Mouse (Mus musculus): ENCODE measurements around the gene Olfr924. TPM values are rescaled to one million over a fixed set of nuclear protein-coding genes. Genes with fewer than 3 reads are reported as not detected.
"Not testable (repeated sequence)": the region's sequence is repeated elsewhere in the genome, so short reads cannot be mapped to it uniquely, and the experiment has no call there.

Gene Olfr924
- polyA plus RNA-seq, 2 experiments: not detected

- ATAC-seq (ENCODE audit: insufficient read depth): no peak
- no peak overlapping the region for H3K4me2 ChIP-seq (ENCODE audit: low read depth)
Observed at GRCm38 (mm10) chr9:38833027-38833426, 11.2 kb upstream of the Olfr924 start.

GRCm38 (mm10) chr9:38854760-38855159, 10.5 kb downstream of the Olfr924 start, which contains the start of gene Olfr26:
Olfr26 (plus strand) TSS chr9:38855060.
- Histone ChIP-seq H3K4me1 (replicated peaks; ENCODE audit: control insufficient read depth in 2 of 2, insufficient read depth in 2 of 2, low read length in 1 of 2) (no peaks in the 10 kb centered on the region), H3K4me2 (ENCODE audit: low read depth) (no peak within 1 kb of the TSS), H3K9ac (replicated peaks) (no peak within 1 kb of the TSS), H3K27ac (no peak within 1 kb of the TSS), H3K36me3 (replicated peaks; ENCODE audit: control insufficient read depth, insufficient read depth, low read depth) (no peaks in the 10 kb centered on the region), H3K9me3 (ENCODE audit: control insufficient read depth, low read length) (no peaks in the 10 kb centered on the region), H3K4me3 (ENCODE audit: insufficient read depth in 1 of 2, low read depth in 2 of 2, low read length in 2 of 2) (no peak within 1 kb of the TSS), H3K27me3 (ENCODE audit: control insufficient read depth, insufficient read depth, low read length) (no peaks in the 10 kb centered on the region)
- TF ChIP-seq CTCF (IDR thresholded peaks at IDR 0.05; ENCODE audit: low read depth): no peak
- TF ChIP-seq EP300 (IDR thresholded peaks at IDR 0.05; ENCODE audit: low read depth): no peak
- DNase-seq (ENCODE audit: low read depth in 3 of 3, low spot score in 3 of 3) (no peak), ATAC-seq (ENCODE audit: insufficient read depth) (no peak)

More at GRCm38 (mm10) chr9:38833027-38833426, 11.2 kb upstream of the Olfr924 start:
- H3K4me3 ChIP-seq (ENCODE audit: insufficient read depth in 1 of 2, low read depth in 2 of 2, low read length in 2 of 2): no peak overlapping the region
- TF ChIP-seq EP300 (IDR thresholded peaks at IDR 0.05; ENCODE audit: low read depth) (no peak), CTCF (IDR thresholded peaks at IDR 0.05; ENCODE audit: low read depth) (no peak)
- 70% methylated on average over 2 of the region's 2 CpGs for WGBS (ENCODE audit: insufficient replicate concordance)
- H3K9ac ChIP-seq (replicated peaks): no peak overlapping the region
- H3K27ac ChIP-seq: no peak overlapping the region
- H3K4me1 ChIP-seq (replicated peaks; ENCODE audit: control insufficient read depth in 2 of 2, insufficient read depth in 2 of 2, low read length in 1 of 2): no peaks in the 10 kb centered on the region
- no peaks in the 10 kb centered on the region for H3K9me3 ChIP-seq (ENCODE audit: control insufficient read depth, low read length)
- no peaks in the 10 kb centered on the region for H3K36me3 ChIP-seq (replicated peaks; ENCODE audit: control insufficient read depth, insufficient read depth, low read depth)
- no peak for DNase-seq (ENCODE audit: low read depth in 3 of 3, low spot score in 3 of 3)
- no peaks in the 10 kb centered on the region for H3K27me3 ChIP-seq (ENCODE audit: control insufficient read depth, insufficient read depth, low read length)

GRCm38 (mm10) chr9:38874880-38875279, 30.6 kb downstream of the Olfr924 start:
- not testable (repeated sequence) for ATAC-seq (ENCODE audit: insufficient read depth); H3K27me3 ChIP-seq (ENCODE audit: control insufficient read depth, insufficient read depth, low read length); H3K4me3 ChIP-seq (ENCODE audit: insufficient read depth in 1 of 2, low read depth in 2 of 2, low read length in 2 of 2); H3K9me3 ChIP-seq (ENCODE audit: control insufficient read depth, low read length); H3K4me2 ChIP-seq (ENCODE audit: low read depth); H3K36me3 ChIP-seq (replicated peaks; ENCODE audit: control insufficient read depth, insufficient read depth, low read depth); H3K9ac ChIP-seq (replicated peaks); DNase-seq (ENCODE audit: low read depth in 3 of 3, low spot score in 3 of 3); H3K27ac ChIP-seq; H3K4me1 ChIP-seq (replicated peaks; ENCODE audit: control insufficient read depth in 2 of 2, insufficient read depth in 2 of 2, low read length in 1 of 2)
- 38% methylated on average over 2 of the region's 2 CpGs for WGBS (ENCODE audit: insufficient replicate concordance)

GRCm38 (mm10) chr9:38876826-38877225, 32.6 kb downstream of the Olfr924 start, which contains the start of gene Olfr926:
Olfr926 (plus strand) TSS chr9:38877126.
- Histone ChIP-seq H3K27me3 (ENCODE audit: control insufficient read depth, insufficient read depth, low read length) (no peaks in the 10 kb centered on the region), H3K4me2 (ENCODE audit: low read depth) (no peak within 1 kb of the TSS), H3K9ac (replicated peaks) (no peak within 1 kb of the TSS), H3K36me3 (replicated peaks; ENCODE audit: control insufficient read depth, insufficient read depth, low read depth) (no peaks in the 10 kb centered on the region), H3K4me1 (replicated peaks; ENCODE audit: control insufficient read depth in 2 of 2, insufficient read depth in 2 of 2, low read length in 1 of 2) (no peaks in the 10 kb centered on the region), H3K27ac (no peak within 1 kb of the TSS), H3K9me3 (ENCODE audit: control insufficient read depth, low read length) (no peaks in the 10 kb centered on the region), H3K4me3 (ENCODE audit: insufficient read depth in 1 of 2, low read depth in 2 of 2, low read length in 2 of 2) (no peak within 1 kb of the TSS)
- 43% methylated on average over 2 of the region's 2 CpGs for WGBS (ENCODE audit: insufficient replicate concordance)
- no peak for ATAC-seq (ENCODE audit: insufficient read depth)
- no peak for DNase-seq (ENCODE audit: low read depth in 3 of 3, low spot score in 3 of 3)
- TF ChIP-seq EP300 (IDR thresholded peaks at IDR 0.05; ENCODE audit: low read depth): no peak
- no peak for TF ChIP-seq CTCF (IDR thresholded peaks at IDR 0.05; ENCODE audit: low read depth)

Other genes with a start within 250 kb of the Olfr924 start
- gene Olfr914, start 239.3 kb upstream of the Olfr924 start, polyA plus RNA-seq (2012; rRNA removed): not detected in 2 replicates
- gene Olfr914, start 239.3 kb upstream of the Olfr924 start, polyA plus RNA-seq (2014; fragmentation: Nextera tagmentation; extraction: Ambion mirVana): not detected in 2 replicates
- gene Olfr916, start 184.6 kb upstream of the Olfr924 start, polyA plus RNA-seq (2012; rRNA removed): not detected in 2 replicates
- gene Olfr916, start 184.6 kb upstream of the Olfr924 start, polyA plus RNA-seq (2014; fragmentation: Nextera tagmentation; extraction: Ambion mirVana): not detected in 2 replicates
- gene Olfr917, start 178.6 kb upstream of the Olfr924 start, polyA plus RNA-seq (2012; rRNA removed): not detected in 2 replicates
- gene Olfr917, start 178.6 kb upstream of the Olfr924 start, polyA plus RNA-seq (2014; fragmentation: Nextera tagmentation; extraction: Ambion mirVana): not detected in 2 replicates
- gene Olfr918, start 169.8 kb upstream of the Olfr924 start, polyA plus RNA-seq (2012; rRNA removed): not detected in 2 replicates
- gene Olfr918, start 169.8 kb upstream of the Olfr924 start, polyA plus RNA-seq (2014; fragmentation: Nextera tagmentation; extraction: Ambion mirVana): not detected in 2 replicates
- gene Olfr919, start 140.8 kb upstream of the Olfr924 start, polyA plus RNA-seq (2012; rRNA removed): not detected in 2 replicates
- gene Olfr919, start 140.8 kb upstream of the Olfr924 start, polyA plus RNA-seq (2014; fragmentation: Nextera tagmentation; extraction: Ambion mirVana): not detected in 2 replicates
- 3.0 and 4.5 TPM in 2 replicates for gene Vwa5a, start 126.2 kb upstream of the Olfr924 start, polyA plus RNA-seq (2012; rRNA removed)
- gene Vwa5a, start 126.2 kb upstream of the Olfr924 start, polyA plus RNA-seq (2014; fragmentation: Nextera tagmentation; extraction: Ambion mirVana): 8.5 TPM in 2 replicates
- 0.03 and 0.04 TPM in 2 replicates for gene Olfr920, start 92.2 kb upstream of the Olfr924 start, polyA plus RNA-seq (2012; rRNA removed)
- gene Olfr920, start 92.2 kb upstream of the Olfr924 start, polyA plus RNA-seq (2014; fragmentation: Nextera tagmentation; extraction: Ambion mirVana): not detected in 2 replicates
- not detected in 2 replicates for gene Olfr921, start 71.4 kb upstream of the Olfr924 start, polyA plus RNA-seq (2012; rRNA removed)
- gene Olfr921, start 71.4 kb upstream of the Olfr924 start, polyA plus RNA-seq (2014; fragmentation: Nextera tagmentation; extraction: Ambion mirVana): not detected in 2 replicates
- gene Olfr922, start 29.8 kb upstream of the Olfr924 start, polyA plus RNA-seq (2012; rRNA removed): not detected in 2 replicates
- not detected in 2 replicates for gene Olfr922, start 29.8 kb upstream of the Olfr924 start, polyA plus RNA-seq (2014; fragmentation: Nextera tagmentation; extraction: Ambion mirVana)
- gene Olfr923, start 17.9 kb upstream of the Olfr924 start, polyA plus RNA-seq (2012; rRNA removed): not detected in 2 replicates
- gene Olfr923, start 17.9 kb upstream of the Olfr924 start, polyA plus RNA-seq (2014; fragmentation: Nextera tagmentation; extraction: Ambion mirVana): not detected in 2 replicates
- not detected in 2 replicates for gene Olfr26, start 10.6 kb downstream of the Olfr924 start, polyA plus RNA-seq (2012; rRNA removed)
- gene Olfr26, start 10.6 kb downstream of the Olfr924 start, polyA plus RNA-seq (2014; fragmentation: Nextera tagmentation; extraction: Ambion mirVana): not detected in 2 replicates
- gene Olfr926, start 32.7 kb downstream of the Olfr924 start, polyA plus RNA-seq (2012; rRNA removed): not detected in 2 replicates
- gene Olfr926, start 32.7 kb downstream of the Olfr924 start, polyA plus RNA-seq (2014; fragmentation: Nextera tagmentation; extraction: Ambion mirVana): not detected in 2 replicates
- gene Olfr930, start 85.4 kb downstream of the Olfr924 start, polyA plus RNA-seq (2012; rRNA removed): not detected in 2 replicates
- not detected in 2 replicates for gene Olfr930, start 85.4 kb downstream of the Olfr924 start, polyA plus RNA-seq (2014; fragmentation: Nextera tagmentation; extraction: Ambion mirVana)
- gene Olfr933, start 127.9 kb downstream of the Olfr924 start, polyA plus RNA-seq (2012; rRNA removed): not detected in 2 replicates
- not detected in 2 replicates for gene Olfr933, start 127.9 kb downstream of the Olfr924 start, polyA plus RNA-seq (2014; fragmentation: Nextera tagmentation; extraction: Ambion mirVana)
- not detected in 2 replicates for gene Olfr934, start 143.9 kb downstream of the Olfr924 start, polyA plus RNA-seq (2012; rRNA removed)
- gene Olfr934, start 143.9 kb downstream of the Olfr924 start, polyA plus RNA-seq (2014; fragmentation: Nextera tagmentation; extraction: Ambion mirVana): not detected in 2 replicates
- not detected in 2 replicates for gene Olfr935, start 155.2 kb downstream of the Olfr924 start, polyA plus RNA-seq (2012; rRNA removed)
- not detected in 2 replicates for gene Olfr935, start 155.2 kb downstream of the Olfr924 start, polyA plus RNA-seq (2014; fragmentation: Nextera tagmentation; extraction: Ambion mirVana)
- not detected in 2 replicates for gene Olfr146, start 178.9 kb downstream of the Olfr924 start, polyA plus RNA-seq (2012; rRNA removed)
- gene Olfr146, start 178.9 kb downstream of the Olfr924 start, polyA plus RNA-seq (2014; fragmentation: Nextera tagmentation; extraction: Ambion mirVana): not detected in 2 replicates
- gene Olfr937, start 220.5 kb downstream of the Olfr924 start, polyA plus RNA-seq (2012; rRNA removed): not detected in 2 replicates
- not detected in 2 replicates for gene Olfr937, start 220.5 kb downstream of the Olfr924 start, polyA plus RNA-seq (2014; fragmentation: Nextera tagmentation; extraction: Ambion mirVana)
- gene Olfr938, start 234.4 kb downstream of the Olfr924 start, polyA plus RNA-seq (2012; rRNA removed): not detected in 2 replicates
- gene Olfr938, start 234.4 kb downstream of the Olfr924 start, polyA plus RNA-seq (2014; fragmentation: Nextera tagmentation; extraction: Ambion mirVana): not detected in 2 replicates